ENCODE assay signal across 23 mouse cellular contexts in genomic region chr12:80243335-80243734, GRCm38 (mm10). TPM values are rescaled to one million over a fixed set of nuclear protein-coding genes. Genes with fewer than 3 reads are reported as not detected.
A peak's percentile ranks its signal among the peaks of the same experiment; 100 is the strongest.
DNase-seq lines count a peak whose midpoint lies in the region; ATAC-seq and TF ChIP-seq lines count a peak whose summit lies in the region.
"Had no signal": no experiment of that assay in that cellular context is flagged by ENCODE, and none has a peak within 500 bp of the region (broad histone marks: within the 10 kb centered on the region; RNA-seq: fewer than 3 reads in every experiment).

No protein-coding gene starts in this region.

- no peaks in the 10 kb centered on the region for H3K9me3 ChIP-seq in heart, embryonic 12.5 days (replicated peaks)
- no peaks in the 10 kb centered on the region for H3K9me3 ChIP-seq in hindbrain, embryonic 14.5 days (ENCODE audit: control insufficient read depth, low read length)
- no peaks in the 10 kb centered on the region for H3K9me3 ChIP-seq in hindbrain, embryonic 13.5 days
- no peaks in the 10 kb centered on the region for H3K9me3 ChIP-seq in lung, postnatal 0 days (ENCODE audit: low read length)
- H3K9me3 ChIP-seq: liver, embryonic 13.5 days; midbrain, embryonic 10.5 days had no signal

- peaks cover 92% of the 10 kb centered on the region for H3K4me1 ChIP-seq in heart, embryonic 12.5 days (replicated peaks)
- peaks cover 11% of the 10 kb centered on the region for H3K4me1 ChIP-seq in hindbrain, embryonic 14.5 days (replicated peaks; ENCODE audit: control insufficient read depth, insufficient read depth, low read length)
- H3K4me1 ChIP-seq in hindbrain, embryonic 13.5 days (replicated peaks) = peaks cover 27% of the 10 kb centered on the region
- H3K4me1 ChIP-seq in lung, postnatal 0 days (ENCODE audit: insufficient read depth, low read depth, low read length) = peaks cover 38% of the 10 kb centered on the region

- DNase-seq in heart, adult 18-20 months = no peak
- no peak for DNase-seq in hindbrain, embryonic 14.5 days (ENCODE audit: low spot score)
- DNase-seq in lung, postnatal 0 days (ENCODE audit: low spot score) = peak; percentile 50
- DNase-seq in lung, postnatal 25 days (ENCODE audit: low spot score) = no peak
- peak; percentile 41 for DNase-seq in ZHBTc4 (ENCODE audit: low read depth, low spot score)
- DNase-seq in retina, postnatal 1 day = no peak
- DNase-seq: adrenal gland, adult 2 months; cerebellum, adult 11 months; cerebellum, adult 9-11 months; gastrocnemius, postnatal 36 days; heart, postnatal 36 days; kidney, adult 9 months; kidney, postnatal 14 days; layer of hippocampus, postnatal 36 days; liver, embryonic 13.5 days; right cerebral cortex, postnatal 14 days had no signal

- H3K4me2 ChIP-seq in heart, embryonic 12.5 days = no peak overlapping the region
- H3K4me2 ChIP-seq in hindbrain, embryonic 14.5 days (replicated peaks) = no peak overlapping the region
- no peak overlapping the region for H3K4me2 ChIP-seq in hindbrain, embryonic 13.5 days
- no peak overlapping the region for H3K4me2 ChIP-seq in lung, postnatal 0 days (replicated peaks; ENCODE audit: low read depth, low read length)
- H3K4me2 ChIP-seq: liver, embryonic 13.5 days had no signal

- 63% methylated on average over 4 of the region's 4 CpGs for WGBS in heart, embryonic 12.5 days
- 82% methylated on average over 4 of the region's 4 CpGs for WGBS in hindbrain, embryonic 14.5 days
- 78% methylated on average over 4 of the region's 4 CpGs for WGBS in hindbrain, embryonic 13.5 days
- WGBS in lung, postnatal 0 days = 62% methylated on average over 4 of the region's 4 CpGs

- 0 out of 2 replicates have a peak overlapping the region, but pooled peaks have one; percentile 15 for H3K9ac ChIP-seq in heart, embryonic 12.5 days
- no peak overlapping the region for H3K9ac ChIP-seq in hindbrain, embryonic 14.5 days
- no peak overlapping the region for H3K9ac ChIP-seq in hindbrain, embryonic 13.5 days
- no peak overlapping the region for H3K9ac ChIP-seq in lung, postnatal 0 days (replicated peaks; ENCODE audit: low read depth)
- H3K9ac ChIP-seq: liver, embryonic 13.5 days had no signal

- no peak for TF ChIP-seq EP300 in lung, postnatal 0 days (IDR thresholded peaks at IDR 0.05)

- H3K36me3 ChIP-seq in heart, embryonic 12.5 days = 0 out of 2 replicates have a peak, but pooled peaks cover 5% of the 10 kb centered on the region
- no peaks in the 10 kb centered on the region for H3K36me3 ChIP-seq in hindbrain, embryonic 14.5 days (replicated peaks; ENCODE audit: control insufficient read depth, insufficient read depth)
- H3K36me3 ChIP-seq in hindbrain, embryonic 13.5 days = no peaks in the 10 kb centered on the region
- no peaks in the 10 kb centered on the region for H3K36me3 ChIP-seq in lung, postnatal 0 days (ENCODE audit: insufficient read depth, low read length)
- H3K36me3 ChIP-seq: liver, embryonic 13.5 days; midbrain, embryonic 10.5 days had no signal

- no peaks in the 10 kb centered on the region for H3K27me3 ChIP-seq in heart, embryonic 12.5 days (replicated peaks)
- H3K27me3 ChIP-seq in hindbrain, embryonic 14.5 days (ENCODE audit: control insufficient read depth, insufficient read depth, low read length) = no peaks in the 10 kb centered on the region
- no peaks in the 10 kb centered on the region for H3K27me3 ChIP-seq in hindbrain, embryonic 13.5 days
- no peaks in the 10 kb centered on the region for H3K27me3 ChIP-seq in lung, postnatal 0 days (replicated peaks; ENCODE audit: insufficient read depth, low read length)
- H3K27me3 ChIP-seq: liver, embryonic 13.5 days had no signal

- no peak for TF ChIP-seq CTCF in lung, postnatal 0 days (IDR thresholded peaks at IDR 0.05)

- H3K27ac ChIP-seq in heart, embryonic 12.5 days (ENCODE audit: poor library complexity, severe bottlenecking) = peak overlapping the region; percentile 18; the same call in 1 of the 2 replicates
- no peak overlapping the region for H3K27ac ChIP-seq in hindbrain, embryonic 14.5 days
- H3K27ac ChIP-seq in hindbrain, embryonic 13.5 days = no peak overlapping the region
- H3K27ac ChIP-seq in lung, postnatal 0 days (ENCODE audit: low read length) = no peak overlapping the region
- H3K27ac ChIP-seq: layer of hippocampus, adult 2 months; liver, embryonic 13.5 days; macrophage; midbrain, embryonic 10.5 days had no signal

- peak; percentile 9; the same call in 1 of the 2 replicates for ATAC-seq in heart, embryonic 12.5 days (ENCODE audit: insufficient number of reproducible peaks, low FRiP score)
- ATAC-seq in hindbrain, embryonic 14.5 days (ENCODE audit: low FRiP score) = peak; percentile 24; the same call in 1 of the 2 replicates
- no peak for ATAC-seq in hindbrain, embryonic 13.5 days (ENCODE audit: low FRiP score)
- peak; percentile 50 for ATAC-seq in lung, postnatal 0 days
- ATAC-seq: hindbrain, embryonic 16.5 days; intestine, embryonic 16.5 days had no signal

- H3K4me3 ChIP-seq in heart, embryonic 12.5 days = no peak overlapping the region
- H3K4me3 ChIP-seq in hindbrain, embryonic 14.5 days (replicated peaks; ENCODE audit: low read length) = no peak overlapping the region
- no peak overlapping the region for H3K4me3 ChIP-seq in hindbrain, embryonic 13.5 days
- H3K4me3 ChIP-seq in lung, postnatal 0 days (ENCODE audit: low read depth, low read length) = no peak overlapping the region
- H3K4me3 ChIP-seq: layer of hippocampus, adult 2 months; liver, embryonic 13.5 days; midbrain, embryonic 10.5 days had no signal

RNA-seq across cellular contexts. Expression of gene Actn1, which starts 16.8 kb away (rescaled TPM):
- 63.6 and 65.0 TPM in 2 replicates for polyA plus RNA-seq in heart, embryonic 12.5 days (2016; fragmentation: Nextera tagmentation; extraction: Ambion mirVana)
- 10 to 100 TPM; 23.8 to 31.7 TPM for total RNA-seq in heart, adult 18-20 months (2021)
- 9.9 and 10.0 TPM in 2 replicates for polyA plus RNA-seq in hindbrain, embryonic 14.5 days (2014; fragmentation: Nextera tagmentation; extraction: Ambion mirVana)
- 7.0 TPM in 2 replicates for polyA plus RNA-seq in hindbrain, embryonic 13.5 days (2015; fragmentation: Nextera tagmentation; extraction: Ambion mirVana)
- 30.0 and 31.0 TPM in 2 replicates for polyA plus RNA-seq in lung, postnatal 0 days (2015; fragmentation: Nextera tagmentation; extraction: Ambion mirVana)

Comparison
In these comparisons a context has a peak if more than half of its experiments do, and no peak if none do; other contexts are left out.
1. DNase-seq: peak in lung, postnatal 0 days (single experiment) and ZHBTc4 (single experiment); none in heart, adult 18-20 months (0 of 2), hindbrain, embryonic 14.5 days (single experiment), lung, postnatal 25 days (single experiment) and retina, postnatal 1 day (single experiment).